Mouse (Mus musculus) macrophage (primary cell): ENCODE results near the gene Angptl4. TPM values are rescaled to one million over a fixed set of nuclear protein-coding genes. Genes with fewer than 3 reads are reported as not detected.

Source experiments
- polyA plus RNA-seq: library from polyadenylated mRNA; stranded (reverse); fragments of 250-400 nt; gene quantifications from 3 replicates; pipeline ENCODE4 v1.2.4, GENCODE M21; 2018; ENCODE audit warnings: inconsistent platforms

The Angptl4 gene
- polyA plus RNA-seq, 1 experiment from 2014 or later = 23.0 TPM

Other genes with a start within 250 kb of the Angptl4 start
- gene Myo1f, start 226.1 kb downstream of the Angptl4 start, polyA plus RNA-seq = 262 to 376 TPM (median 298 TPM) in 3 replicates
- 26.9 to 33.2 TPM (median 31.8 TPM) in 3 replicates for gene Zfp414, start 152.7 kb downstream of the Angptl4 start, polyA plus RNA-seq
- gene Pram1, start 143.8 kb downstream of the Angptl4 start, polyA plus RNA-seq = 1.7 to 7.1 TPM (median 4.6 TPM) in 3 replicates
- 138 to 351 TPM (median 174 TPM) in 3 replicates for gene Hnrnpm, start 95.0 kb downstream of the Angptl4 start, polyA plus RNA-seq
- gene March2, start 63.2 kb downstream of the Angptl4 start, polyA plus RNA-seq = 31.4 to 62.1 TPM (median 56.3 TPM) in 3 replicates
- gene Rab11b, start 21.3 kb downstream of the Angptl4 start, polyA plus RNA-seq = 103 to 129 TPM (median 115 TPM) in 3 replicates
- 5.5 to 10.9 TPM (median 9.8 TPM) in 3 replicates for gene Kank3, start 28.7 kb upstream of the Angptl4 start, polyA plus RNA-seq
- 746 to 2,425 TPM (median 1,878 TPM) in 3 replicates for gene Rps28, start 42.7 kb upstream of the Angptl4 start, polyA plus RNA-seq
- 105 to 236 TPM (median 213 TPM) in 3 replicates for gene Ndufa7, start 42.7 kb upstream of the Angptl4 start, polyA plus RNA-seq
- gene Cd320, start 61.3 kb upstream of the Angptl4 start, polyA plus RNA-seq = 2.0 to 5.0 TPM (median 4.1 TPM) in 3 replicates
- gene Gm7029, start 92.0 kb upstream of the Angptl4 start, polyA plus RNA-seq = not detected in 3 replicates
- gene Kifc1, start 108.8 kb upstream of the Angptl4 start, polyA plus RNA-seq = 1.3 to 6.1 TPM (median 2.3 TPM) in 3 replicates
- gene Platr17, start 123.3 kb upstream of the Angptl4 start, polyA plus RNA-seq = 1.8 TPM in 1 of 3 replicates, not detected in the others
- gene Daxx, start 127.6 kb upstream of the Angptl4 start, polyA plus RNA-seq = 32.1 to 95.9 TPM (median 50.6 TPM) in 3 replicates
- 235 to 575 TPM (median 237 TPM) in 3 replicates for gene Tapbp, start 134.1 kb upstream of the Angptl4 start, polyA plus RNA-seq
- 18.2 to 24.0 TPM (median 21.3 TPM) in 3 replicates for gene Zbtb22, start 134.1 kb upstream of the Angptl4 start, polyA plus RNA-seq
- gene Rgl2, start 147.7 kb upstream of the Angptl4 start, polyA plus RNA-seq = 36.9 to 101 TPM (median 53.4 TPM) in 3 replicates
- gene Pfdn6, start 158.5 kb upstream of the Angptl4 start, polyA plus RNA-seq = 39.8 to 92.0 TPM (median 50.8 TPM) in 3 replicates
- gene Wdr46, start 158.8 kb upstream of the Angptl4 start, polyA plus RNA-seq = 10.9 to 27.3 TPM (median 11.8 TPM) in 3 replicates
- gene B3galt4, start 169.7 kb upstream of the Angptl4 start, polyA plus RNA-seq = 4.0 to 11.7 TPM (median 6.8 TPM) in 3 replicates
- gene Vps52, start 174.0 kb upstream of the Angptl4 start, polyA plus RNA-seq = 30.3 to 39.3 TPM (median 30.5 TPM) in 3 replicates
- 829 to 1,952 TPM (median 1,389 TPM) in 3 replicates for gene Rps18, start 174.2 kb upstream of the Angptl4 start, polyA plus RNA-seq
- 2,418 to 4,239 TPM (median 2,994 TPM) in 3 replicates for gene H2-K1, start 218.5 kb upstream of the Angptl4 start, polyA plus RNA-seq
- 12.0 to 17.2 TPM (median 17.1 TPM) in 3 replicates for gene Ring1, start 242.8 kb upstream of the Angptl4 start, polyA plus RNA-seq
- 28.2 to 38.3 TPM (median 35.6 TPM) in 3 replicates for gene H2-Ke6, start 246.2 kb upstream of the Angptl4 start, polyA plus RNA-seq
- gene Slc39a7, start 249.9 kb upstream of the Angptl4 start, polyA plus RNA-seq = 67.7 to 120 TPM (median 117 TPM) in 3 replicates
- 15.5 to 33.4 TPM (median 20.0 TPM) in 3 replicates for gene Rxrb, start 250.0 kb upstream of the Angptl4 start, polyA plus RNA-seq